Mouse (Mus musculus): Measurements from ENCODE around the gene Pipox. TPM values are rescaled to one million over a fixed set of nuclear protein-coding genes. Genes with fewer than 3 reads are reported as not detected.

The Pipox gene
- polyA plus RNA-seq, 1 experiment from 2014 or later, result 6.2 TPM

DNA sequence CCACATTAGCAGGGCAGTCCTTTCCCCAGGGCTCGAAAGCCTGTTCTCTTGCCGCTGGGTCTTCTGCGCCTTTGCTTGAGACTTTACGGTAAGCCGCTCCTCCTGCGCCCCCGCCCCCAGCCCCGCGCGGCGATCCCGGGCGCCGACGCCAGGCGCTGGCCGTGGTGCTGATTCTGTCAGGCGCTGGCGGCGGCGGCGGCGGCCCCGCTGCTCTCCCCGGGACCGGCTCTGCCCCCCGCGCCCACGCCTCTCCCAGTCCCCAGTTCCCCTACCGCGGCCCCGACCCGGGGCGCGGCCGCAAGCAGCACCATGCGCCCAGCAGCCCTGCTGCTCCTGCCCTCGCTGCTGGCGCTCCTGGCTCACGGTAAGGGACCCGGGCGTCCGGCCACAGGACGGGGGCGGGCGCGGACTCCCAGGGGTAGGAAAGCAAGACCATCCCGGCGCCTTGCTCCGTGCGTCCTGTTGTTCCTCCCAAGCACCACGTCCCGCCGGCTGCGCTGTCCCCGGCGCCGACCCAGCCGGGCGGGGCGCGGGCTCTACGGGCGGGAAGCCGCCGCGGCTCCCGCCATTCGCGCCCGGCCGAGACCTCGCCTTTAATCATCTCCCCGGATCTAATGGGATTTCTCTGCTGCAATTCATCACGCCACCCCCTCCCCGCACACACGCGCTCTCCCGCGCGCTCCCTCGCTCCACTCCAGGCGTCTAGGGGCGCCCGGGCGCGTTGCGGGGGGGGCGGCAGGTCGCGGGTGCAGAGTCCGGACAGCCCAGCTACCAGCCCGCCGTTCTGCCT is 37.0 kb upstream of the Pipox start, which contains the start of gene Sez6:
TSS of gene Sez6 (plus strand) at position 50 of the 790 bp plus-strand sequence.
- peaks cover 10% of the 10 kb centered on the region; the same call in 1 of the 2 replicates for H3K4me1 ChIP-seq (ENCODE audit: control insufficient read depth, insufficient read depth, low read length)
- ATAC-seq (ENCODE audit: low FRiP score, low TSS enrichment), result peak; percentile 71
- H3K27me3 ChIP-seq (ENCODE audit: control insufficient read depth, insufficient read depth, low read length), result peaks cover 71% of the 10 kb centered on the region
- no peaks in the 10 kb centered on the region for H3K9me3 ChIP-seq (ENCODE audit: control insufficient read depth, low read length)
- peak within 1 kb of the TSS; percentile 98 for H3K4me2 ChIP-seq (replicated peaks; ENCODE audit: low read depth, low read length)
- WGBS, result under 1% methylated on average over 77 of the region's 94 CpGs
- H3K4me3 ChIP-seq (ENCODE audit: low read length), result peak within 1 kb of the TSS; percentile 53
- H3K36me3 ChIP-seq (ENCODE audit: control insufficient read depth, insufficient read depth, low read length), result no peaks in the 10 kb centered on the region
- H3K27ac ChIP-seq (ENCODE audit: low read depth, low read length), result no peak within 1 kb of the TSS
- no peak within 1 kb of the TSS for H3K9ac ChIP-seq (ENCODE audit: low read depth, low read length)

GRCm38 (mm10) chr11:77927837-77928236 is 33.9 kb upstream of the Pipox start:
- WGBS, result 64% methylated on average over 5 of the region's 5 CpGs
- H3K36me3 ChIP-seq (ENCODE audit: control insufficient read depth, insufficient read depth, low read length), result no peaks in the 10 kb centered on the region
- no peak overlapping the region for H3K27ac ChIP-seq (ENCODE audit: low read depth, low read length)
- H3K9me3 ChIP-seq (ENCODE audit: control insufficient read depth, low read length), result no peaks in the 10 kb centered on the region
- ATAC-seq (ENCODE audit: low FRiP score, low TSS enrichment), result no peak
- H3K4me2 ChIP-seq (replicated peaks; ENCODE audit: low read depth, low read length), result no peak overlapping the region
- H3K27me3 ChIP-seq (ENCODE audit: control insufficient read depth, insufficient read depth, low read length), result peaks cover 45% of the 10 kb centered on the region
- H3K4me3 ChIP-seq (ENCODE audit: low read length), result no peak overlapping the region
- H3K9ac ChIP-seq (ENCODE audit: low read depth, low read length), result no peak overlapping the region
- H3K4me1 ChIP-seq (ENCODE audit: control insufficient read depth, insufficient read depth, low read length), result peaks cover 10% of the 10 kb centered on the region; the same call in 1 of the 2 replicates

DNA sequence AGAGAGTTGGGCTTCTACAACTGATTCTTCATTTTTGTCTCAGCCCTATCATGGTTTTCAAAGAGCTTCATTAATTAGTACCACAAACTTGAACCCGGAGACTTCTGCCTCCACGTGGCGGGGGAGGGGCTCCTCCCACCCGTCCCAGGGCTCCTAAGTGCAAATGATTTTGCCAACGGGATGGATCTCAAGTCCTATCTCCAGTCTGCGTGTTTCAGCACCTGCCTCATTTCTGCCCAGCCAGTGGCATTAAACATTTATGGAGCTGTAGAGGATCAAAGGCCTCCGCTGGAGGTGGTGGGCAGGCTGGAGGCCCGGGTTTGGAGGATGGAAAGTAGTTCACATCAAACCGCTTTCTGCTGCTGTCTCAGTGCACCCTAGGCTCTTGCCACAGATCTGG is 32.8 kb upstream of the Pipox start:
- peaks cover 9% of the 10 kb centered on the region; the same call in 1 of the 2 replicates for H3K4me1 ChIP-seq (ENCODE audit: control insufficient read depth, insufficient read depth, low read length)
- no peak overlapping the region for H3K27ac ChIP-seq (ENCODE audit: low read depth, low read length)
- no peak overlapping the region for H3K4me2 ChIP-seq (replicated peaks; ENCODE audit: low read depth, low read length)
- H3K9me3 ChIP-seq (ENCODE audit: control insufficient read depth, low read length), result no peaks in the 10 kb centered on the region
- H3K4me3 ChIP-seq (ENCODE audit: low read length), result no peak overlapping the region
- ATAC-seq (ENCODE audit: low FRiP score, low TSS enrichment), result no peak
- H3K9ac ChIP-seq (ENCODE audit: low read depth, low read length), result no peak overlapping the region
- H3K27me3 ChIP-seq (ENCODE audit: control insufficient read depth, insufficient read depth, low read length), result peaks cover 37% of the 10 kb centered on the region
- no peaks in the 10 kb centered on the region for H3K36me3 ChIP-seq (ENCODE audit: control insufficient read depth, insufficient read depth, low read length)
- 5% methylated on average over 9 of the region's 9 CpGs for WGBS

DNA sequence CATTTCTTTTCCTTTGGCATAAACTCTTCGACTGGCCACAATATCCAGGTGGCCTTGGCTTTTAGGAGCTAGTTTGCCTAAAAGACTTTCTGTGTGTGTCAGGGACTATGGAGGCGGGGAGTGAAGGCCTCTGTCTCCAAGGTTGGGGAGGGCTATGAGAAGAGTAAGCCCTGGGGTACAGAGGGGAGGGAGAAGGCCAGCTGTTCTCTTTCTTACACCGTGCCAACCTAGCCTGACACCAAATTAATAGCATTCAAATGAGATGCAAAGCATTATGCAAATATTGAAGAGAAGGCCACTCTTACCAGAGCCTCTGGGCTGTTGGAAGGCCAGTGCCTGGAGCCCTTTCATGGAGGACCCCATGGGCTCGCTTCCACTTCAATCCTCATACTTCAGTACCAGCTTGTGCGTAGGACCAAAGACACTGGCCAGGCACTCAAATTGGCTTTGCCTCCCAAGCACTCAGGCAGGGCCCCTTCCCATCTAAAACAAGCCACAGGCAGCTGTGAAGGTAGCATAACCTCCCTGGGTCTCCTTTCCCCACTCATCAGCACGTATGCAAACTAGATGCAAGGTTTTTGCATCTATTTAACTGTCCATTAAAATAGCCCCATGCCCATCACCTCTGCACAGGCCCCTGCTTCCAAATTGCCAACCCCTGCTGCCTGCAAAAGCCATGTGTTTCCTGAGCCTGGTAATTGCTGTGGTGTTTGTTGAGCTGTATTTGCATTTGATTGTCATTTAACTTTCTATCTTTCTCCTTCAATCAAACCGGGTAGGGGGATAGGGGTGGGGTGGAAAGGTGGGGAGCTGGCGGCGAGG is 32.2 kb upstream of the Pipox start:
- Histone ChIP-seq H3K4me3 (ENCODE audit: low read length) (no peak overlapping the region), H3K4me2 (replicated peaks; ENCODE audit: low read depth, low read length) (no peak overlapping the region), H3K4me1 (ENCODE audit: control insufficient read depth, insufficient read depth, low read length) (peaks cover 3% of the 10 kb centered on the region; the same call in 1 of the 2 replicates), H3K27me3 (ENCODE audit: control insufficient read depth, insufficient read depth, low read length) (peaks cover 32% of the 10 kb centered on the region), H3K9me3 (ENCODE audit: control insufficient read depth, low read length) (no peaks in the 10 kb centered on the region), H3K9ac (ENCODE audit: low read depth, low read length) (no peak overlapping the region), H3K27ac (ENCODE audit: low read depth, low read length) (no peak overlapping the region), H3K36me3 (ENCODE audit: control insufficient read depth, insufficient read depth, low read length) (no peaks in the 10 kb centered on the region)
- 21% methylated on average over 9 of the region's 9 CpGs for WGBS
- no peak for ATAC-seq (ENCODE audit: low FRiP score, low TSS enrichment)

DNA sequence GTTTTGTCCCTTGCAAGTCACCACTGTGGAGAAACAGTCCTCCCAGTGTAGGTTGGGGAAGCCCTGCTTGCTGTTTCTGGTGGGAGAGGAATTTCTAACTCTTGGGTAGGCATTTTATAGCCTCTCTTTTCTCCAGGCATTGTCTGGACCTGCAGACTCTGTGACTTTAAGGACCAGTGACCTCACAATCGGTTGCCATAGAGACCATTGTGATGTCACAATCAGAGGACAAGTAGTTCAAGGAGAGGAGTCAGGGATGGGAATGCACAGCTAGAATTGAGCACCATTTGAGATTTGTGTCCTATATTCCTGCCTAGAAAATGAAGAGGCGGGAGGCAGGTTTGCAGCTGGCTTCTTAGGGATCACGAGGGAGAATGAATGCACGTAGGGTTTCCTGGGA is 29.4 kb upstream of the Pipox start:
- 80% methylated on average over 4 of the region's 4 CpGs for WGBS
- no peak overlapping the region for H3K4me3 ChIP-seq (ENCODE audit: low read length)
- ATAC-seq (ENCODE audit: low FRiP score, low TSS enrichment), result no peak
- H3K4me2 ChIP-seq (replicated peaks; ENCODE audit: low read depth, low read length), result no peak overlapping the region
- peaks cover 19% of the 10 kb centered on the region; the same call in 1 of the 2 replicates for H3K27me3 ChIP-seq (ENCODE audit: control insufficient read depth, insufficient read depth, low read length)
- no peaks in the 10 kb centered on the region for H3K36me3 ChIP-seq (ENCODE audit: control insufficient read depth, insufficient read depth, low read length)
- no peaks in the 10 kb centered on the region for H3K9me3 ChIP-seq (ENCODE audit: control insufficient read depth, low read length)
- no peak overlapping the region for H3K27ac ChIP-seq (ENCODE audit: low read depth, low read length)
- no peak overlapping the region for H3K9ac ChIP-seq (ENCODE audit: low read depth, low read length)
- no peaks in the 10 kb centered on the region for H3K4me1 ChIP-seq (ENCODE audit: control insufficient read depth, insufficient read depth, low read length)

GRCm38 (mm10) chr11:77917166-77917565 is 23.3 kb upstream of the Pipox start:
- ATAC-seq (ENCODE audit: low FRiP score, low TSS enrichment), result no peak
- WGBS, result 36% methylated on average over 10 of the region's 10 CpGs
- Histone ChIP-seq H3K36me3 (ENCODE audit: control insufficient read depth, insufficient read depth, low read length) (no peaks in the 10 kb centered on the region), H3K4me1 (ENCODE audit: control insufficient read depth, insufficient read depth, low read length) (no peaks in the 10 kb centered on the region), H3K9me3 (ENCODE audit: control insufficient read depth, low read length) (no peaks in the 10 kb centered on the region), H3K9ac (ENCODE audit: low read depth, low read length) (no peak overlapping the region; the same call in 1 of the 2 replicates), H3K4me2 (replicated peaks; ENCODE audit: low read depth, low read length) (no peak overlapping the region), H3K4me3 (ENCODE audit: low read length) (no peak overlapping the region), H3K27me3 (ENCODE audit: control insufficient read depth, insufficient read depth, low read length) (peaks cover 52% of the 10 kb centered on the region), H3K27ac (ENCODE audit: low read depth, low read length) (no peak overlapping the region)

GRCm38 (mm10) chr11:77916741-77917140 is 22.8 kb upstream of the Pipox start:
- Histone ChIP-seq H3K9me3 (ENCODE audit: control insufficient read depth, low read length) (no peaks in the 10 kb centered on the region), H3K9ac (ENCODE audit: low read depth, low read length) (no peak overlapping the region), H3K36me3 (ENCODE audit: control insufficient read depth, insufficient read depth, low read length) (no peaks in the 10 kb centered on the region), H3K4me1 (ENCODE audit: control insufficient read depth, insufficient read depth, low read length) (no peaks in the 10 kb centered on the region), H3K4me2 (replicated peaks; ENCODE audit: low read depth, low read length) (no peak overlapping the region), H3K27me3 (ENCODE audit: control insufficient read depth, insufficient read depth, low read length) (peaks cover 49% of the 10 kb centered on the region), H3K4me3 (ENCODE audit: low read length) (no peak overlapping the region), H3K27ac (ENCODE audit: low read depth, low read length) (no peak overlapping the region)
- 85% methylated on average over 4 of the region's 4 CpGs for WGBS
- ATAC-seq (ENCODE audit: low FRiP score, low TSS enrichment), result no peak

- Histone ChIP-seq H3K4me3 (ENCODE audit: low read length) (peak overlapping the region; percentile 8; the same call in 1 of the 2 replicates), H3K4me1 (ENCODE audit: control insufficient read depth, insufficient read depth, low read length) (no peaks in the 10 kb centered on the region), H3K9me3 (ENCODE audit: control insufficient read depth, low read length) (no peaks in the 10 kb centered on the region), H3K27me3 (ENCODE audit: control insufficient read depth, insufficient read depth, low read length) (peaks cover 51% of the 10 kb centered on the region), H3K4me2 (replicated peaks; ENCODE audit: low read depth, low read length) (no peak overlapping the region), H3K27ac (ENCODE audit: low read depth, low read length) (no peak overlapping the region), H3K36me3 (ENCODE audit: control insufficient read depth, insufficient read depth, low read length) (no peaks in the 10 kb centered on the region), H3K9ac (ENCODE audit: low read depth, low read length) (no peak overlapping the region)
- ATAC-seq (ENCODE audit: low FRiP score, low TSS enrichment), result no peak
- 2% methylated on average over 31 of the region's 32 CpGs for WGBS
These were observed 20.8 kb upstream of the Pipox start for GRCm38 (mm10) chr11:77914598-77915260.
